In the genomic region with DNA sequence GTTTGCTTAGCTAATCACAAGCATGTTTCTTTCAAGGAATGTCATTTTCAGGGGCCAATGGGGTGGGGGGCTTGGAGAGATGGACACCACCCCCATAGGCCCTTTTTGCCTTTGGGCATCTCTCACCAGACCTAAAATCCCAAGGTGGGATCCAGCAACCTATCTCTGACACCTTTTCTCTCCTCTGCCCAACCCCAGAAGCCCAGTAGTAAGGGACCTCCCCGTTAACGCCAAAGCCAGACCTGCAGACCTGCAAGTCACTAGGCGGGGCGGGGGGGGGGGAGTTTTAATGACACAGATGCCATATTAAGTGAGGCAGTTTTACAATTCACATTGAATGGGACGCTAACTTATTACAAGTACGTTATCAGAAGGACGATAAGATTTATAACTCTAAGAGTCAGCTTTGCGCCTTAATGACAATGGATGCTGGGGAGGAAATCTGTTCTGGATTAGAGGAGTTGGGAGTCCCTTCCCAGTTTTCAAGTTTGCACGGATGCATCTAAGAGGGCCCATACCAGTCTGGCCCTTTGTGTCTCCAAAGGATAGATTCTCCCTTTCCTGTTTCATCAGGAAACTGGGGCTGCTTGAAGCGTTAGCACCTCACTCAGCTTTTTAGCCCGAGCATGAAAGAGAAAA, we compare ENCODE assay signal across 10 mouse cellular contexts. TPM values are rescaled to one million over a fixed set of nuclear protein-coding genes. Genes with fewer than 3 reads are reported as not detected.
DNase-seq lines count a peak whose midpoint lies in the region; ATAC-seq lines count a peak whose summit lies in the region.
"Had no signal": no experiment of that assay in that cellular context is flagged by ENCODE, and none has a peak within 500 bp of the region (broad histone marks: within the 10 kb centered on the region; RNA-seq: fewer than 3 reads in every experiment).

No protein-coding gene starts in this region.

- peak overlapping the region; percentile 43; the same call in 1 of the 2 replicates for H3K9ac ChIP-seq in heart, embryonic 11.5 days (ENCODE audit: low read depth, low read length)

- peaks cover 55% of the 10 kb centered on the region for H3K27me3 ChIP-seq in heart, embryonic 11.5 days (ENCODE audit: control insufficient read depth, insufficient read depth, low read length)
- peaks cover 59% of the 10 kb centered on the region for H3K27me3 ChIP-seq in hindbrain, embryonic 10.5 days (ENCODE audit: insufficient read depth, poor library complexity, severe bottlenecking)
- H3K27me3 ChIP-seq in midbrain, embryonic 10.5 days (ENCODE audit: low read depth, poor library complexity, severe bottlenecking), result peaks cover 84% of the 10 kb centered on the region

- no peak overlapping the region for H3K4me3 ChIP-seq in heart, embryonic 11.5 days (ENCODE audit: low read depth, low read length)
- H3K4me3 ChIP-seq in brown adipose tissue, adult 24 weeks (ENCODE audit: insufficient read depth, low read depth, low read length), result no peak overlapping the region
- H3K4me3 ChIP-seq in hindbrain, embryonic 10.5 days, result peak overlapping the region; percentile 93
- H3K4me3 ChIP-seq in midbrain, embryonic 10.5 days, result peak overlapping the region; percentile 89

- no peak overlapping the region for H3K27ac ChIP-seq in heart, embryonic 11.5 days (ENCODE audit: low read depth, low read length)
- 0 out of 2 replicates have a peak overlapping the region, but pooled peaks have one; percentile 18 for H3K27ac ChIP-seq in brown adipose tissue, adult 24 weeks (replicated peaks; ENCODE audit: low read depth, low read length)
- peak overlapping the region; percentile 98 for H3K27ac ChIP-seq in hindbrain, embryonic 10.5 days
- H3K27ac ChIP-seq in midbrain, embryonic 10.5 days (replicated peaks), result peak overlapping the region; percentile 99

- H3K9me3 ChIP-seq in heart, embryonic 11.5 days (replicated peaks; ENCODE audit: control insufficient read depth, low read length), result no peaks in the 10 kb centered on the region
- H3K9me3 ChIP-seq in hindbrain, embryonic 10.5 days, result no peaks in the 10 kb centered on the region
- H3K9me3 ChIP-seq in midbrain, embryonic 10.5 days (replicated peaks), result no peaks in the 10 kb centered on the region

- ATAC-seq in heart, embryonic 11.5 days (replicated peaks; ENCODE audit: insufficient number of reproducible peaks, low FRiP score, low TSS enrichment), result no peak

- peak overlapping the region; percentile 39 for H3K4me2 ChIP-seq in heart, embryonic 11.5 days

- no peaks in the 10 kb centered on the region for H3K36me3 ChIP-seq in heart, embryonic 11.5 days (ENCODE audit: control insufficient read depth, insufficient read depth, low read length)
- no peaks in the 10 kb centered on the region for H3K36me3 ChIP-seq in hindbrain, embryonic 10.5 days
- peaks cover 4% of the 10 kb centered on the region; the same call in 1 of the 2 replicates for H3K36me3 ChIP-seq in midbrain, embryonic 10.5 days

- WGBS in heart, embryonic 11.5 days (ENCODE audit: insufficient replicate concordance), result 11% methylated on average over 11 of the region's 11 CpGs
- WGBS in hindbrain, embryonic 10.5 days, result 3% methylated on average over 11 of the region's 11 CpGs
- 3% methylated on average over 11 of the region's 11 CpGs for WGBS in midbrain, embryonic 10.5 days

- H3K4me1 ChIP-seq in heart, embryonic 11.5 days (ENCODE audit: control insufficient read depth, insufficient read depth, low read length), result peaks cover 21% of the 10 kb centered on the region
- no peaks in the 10 kb centered on the region; the same call in none of the 2 replicates for H3K4me1 ChIP-seq in brown adipose tissue, adult 24 weeks (ENCODE audit: control insufficient read depth, insufficient read depth, insufficient read length, low read length)
- H3K4me1 ChIP-seq in hindbrain, embryonic 10.5 days (replicated peaks), result peaks cover 83% of the 10 kb centered on the region
- peaks cover 88% of the 10 kb centered on the region for H3K4me1 ChIP-seq in midbrain, embryonic 10.5 days

- intact Hi-C loops in heart, postnatal 14 days (cut with DNase I), result loop anchor here (5.0 kb wide), 1 partner anchor 963 kb away; no protein-coding TSS in a partner anchor

- DNase-seq in heart, postnatal 14 days, result no peak
- DNase-seq in hindbrain, embryonic 10.5 days (ENCODE audit: low spot score), result peak; percentile 48
- DNase-seq in midbrain, embryonic 10.5 days (ENCODE audit: low spot score), result peak; percentile 44
- DNase-seq in retina, embryonic 14.5 days (ENCODE audit: low spot score), result no peak
- DNase-seq in cerebellum, adult 11-12 months, result no peak
- no peak for DNase-seq in ovary, postnatal 14 days (ENCODE audit: low spot score)
- DNase-seq: gastrocnemius, postnatal 36 days had no signal

RNA-seq across cellular contexts. Expression of a gene that starts 17.4 kb away (rescaled TPM):
- polyA plus RNA-seq in heart, embryonic 11.5 days (2014; fragmentation: Nextera tagmentation; extraction: Ambion mirVana), result 30.4 and 34.4 TPM in 2 replicates
- 10 to 100 TPM; 24.8 to 26.9 TPM for total RNA-seq in heart, postnatal 14 days (2021)
- 10.5 and 14.5 TPM in 2 replicates for polyA plus RNA-seq in brown adipose tissue, adult 24 weeks (2012; ENCODE audit: insufficient read depth, insufficient read length, missing spikeins)
- 83.4 and 86.4 TPM in 2 replicates for polyA plus RNA-seq in hindbrain, embryonic 10.5 days (2016; fragmentation: Nextera tagmentation; extraction: Ambion mirVana)
- polyA plus RNA-seq in midbrain, embryonic 10.5 days (2016; fragmentation: Nextera tagmentation; extraction: Ambion mirVana), result 86.8 and 89.2 TPM in 2 replicates
- total RNA-seq: megakaryocyte, adult 5-6 weeks had no signal

Comparison
In these comparisons a context has a peak if more than half of its experiments do, and no peak if none do; other contexts are left out.
1. H3K4me3 ChIP-seq: peak in hindbrain, embryonic 10.5 days (single experiment) and midbrain, embryonic 10.5 days (single experiment); none in heart, embryonic 11.5 days (single experiment) and brown adipose tissue, adult 24 weeks (single experiment).
2. DNase-seq: peak in hindbrain, embryonic 10.5 days (single experiment) and midbrain, embryonic 10.5 days (single experiment); none in heart, postnatal 14 days (0 of 2), retina, embryonic 14.5 days (single experiment), cerebellum, adult 11-12 months (single experiment) and ovary, postnatal 14 days (single experiment).